Mouse (Mus musculus) thymus, adult 2 months (tissue): ENCODE data around the gene Gstt4. TPM values are rescaled to one million over a fixed set of nuclear protein-coding genes. Genes with fewer than 3 reads are reported as not detected.

Experiments used
- DNase-seq: peaks from one replicate; pipeline ENCODE4 v3.0.0; 2021
- H3K27ac ChIP-seq: fragments of 200-500 bp; 2 replicates; pipeline ENCODE4 v1.5.1; 2012; ENCODE audit warnings: low read length, control low read depth; ENCODE audit not compliant: control insufficient read depth, insufficient read depth
- H3K27me3 ChIP-seq: fragments of 200-500 bp; 2 replicates; pipeline ENCODE4 v1.6.1; 2012; ENCODE audit warnings: mild to moderate bottlenecking, low read length, moderate library complexity, mixed read lengths; ENCODE audit not compliant: control insufficient read depth, insufficient read depth
- H3K36me3 ChIP-seq: fragments of 200-500 bp; 2 replicates; pipeline ENCODE4 v1.6.1; 2012; ENCODE audit warnings: mild to moderate bottlenecking, low read length, moderate library complexity; ENCODE audit not compliant: control insufficient read depth, insufficient read depth
- H3K4me1 ChIP-seq: fragments of 200-500 bp; replicated peaks from 2 replicates; pipeline ENCODE4 v1.6.1; 2012; ENCODE audit warnings: low read length; ENCODE audit not compliant: control insufficient read depth, insufficient read depth
- H3K4me3 ChIP-seq: fragments of 200-500 bp; 2 replicates; pipeline ENCODE4 v1.5.1; 2012; ENCODE audit warnings: mild to moderate bottlenecking, low read length, control low read depth, moderate library complexity; ENCODE audit not compliant: control insufficient read depth, insufficient read depth
- CTCF ChIP-seq: fragments of 200-500 bp; IDR thresholded peaks from 2 replicates; pipeline ENCODE4 v1.5.1; 2012; ENCODE audit warnings: mild to moderate bottlenecking, control low read depth, low read length, moderate library complexity, borderline replicate concordance; ENCODE audit not compliant: control insufficient read depth, poor library complexity, insufficient read depth; ENCODE audit errors: extremely low read depth
- POLR2A ChIP-seq: fragments of 200-500 bp; IDR thresholded peaks from 2 replicates; pipeline ENCODE4 v1.6.1; 2012; ENCODE audit warnings: mild to moderate bottlenecking, low read length, control low read depth, moderate library complexity; ENCODE audit not compliant: control insufficient read depth, poor library complexity, insufficient read depth; ENCODE audit errors: extremely low read depth
- WGBS: fragments of 180-500 bp; shearing (Covaris S2); methylation state at CpG from one replicate; pipeline ENCODE4 v1.1.7; 2018; 5-methylcytosine and 5-hydroxymethylcytosine counted together
- polyA plus RNA-seq: library from polyadenylated mRNA; depleted of rRNA; stranded (reverse); fragments of >200 nt; gene quantifications from 2 replicates; pipeline ENCODE4 v1.2.3, GENCODE M21; 2012

Gene Gstt4
- polyA plus RNA-seq, 1 experiment: 0.26 TPM

- Histone ChIP-seq H3K36me3 (no peaks in the 10 kb centered on the region), H3K27ac (no peak overlapping the region), H3K4me3 (no peak overlapping the region), H3K4me1 (peaks cover 10% of the 10 kb centered on the region), H3K27me3 (no peaks in the 10 kb centered on the region)
- WGBS: 88% methylated on average over 3 of the region's 3 CpGs
- no peak for DNase-seq
- no peak for TF ChIP-seq POLR2A
- no peak for TF ChIP-seq CTCF
Observed at GRCm38 (mm10) chr10:75856976-75857375, 34.6 kb upstream of the Gstt4 start.

- H3K27ac ChIP-seq: no peak overlapping the region
- H3K36me3 ChIP-seq: no peaks in the 10 kb centered on the region
- DNase-seq: no peak
- no peak overlapping the region for H3K4me3 ChIP-seq
- WGBS: 92% methylated on average over 11 of the region's 11 CpGs
- no peak for TF ChIP-seq CTCF
- TF ChIP-seq POLR2A: no peak
- H3K27me3 ChIP-seq: no peaks in the 10 kb centered on the region
- H3K4me1 ChIP-seq: peaks cover 10% of the 10 kb centered on the region
Observed at GRCm38 (mm10) chr10:75856155-75856907, 34.0 kb upstream of the Gstt4 start.

GRCm38 (mm10) chr10:75855416-75855981 lies 33.2 kb upstream of the Gstt4 start:
- 97% methylated on average over 15 of the region's 15 CpGs for WGBS
- Histone ChIP-seq H3K4me1 (peaks cover 7% of the 10 kb centered on the region), H3K27ac (no peak overlapping the region), H3K27me3 (no peaks in the 10 kb centered on the region), H3K36me3 (no peaks in the 10 kb centered on the region), H3K4me3 (no peak overlapping the region)
- TF ChIP-seq CTCF (no peak), POLR2A (no peak)
- DNase-seq: no peak

GRCm38 (mm10) chr10:75854791-75855190 lies 32.4 kb upstream of the Gstt4 start:
- Histone ChIP-seq H3K4me3 (no peak overlapping the region), H3K27ac (no peak overlapping the region), H3K27me3 (no peaks in the 10 kb centered on the region), H3K4me1 (peaks cover 7% of the 10 kb centered on the region), H3K36me3 (no peaks in the 10 kb centered on the region)
- WGBS: 85% methylated on average over 6 of the region's 6 CpGs
- no peak for TF ChIP-seq CTCF
- no peak for TF ChIP-seq POLR2A
- DNase-seq: no peak

- Histone ChIP-seq H3K27ac (no peak overlapping the region), H3K27me3 (no peaks in the 10 kb centered on the region), H3K4me1 (peaks cover 4% of the 10 kb centered on the region), H3K36me3 (no peaks in the 10 kb centered on the region), H3K4me3 (no peak overlapping the region)
- 82% methylated on average over 5 of the region's 5 CpGs for WGBS
- TF ChIP-seq CTCF (no peak), POLR2A (no peak)
- no peak for DNase-seq
Observed at GRCm38 (mm10) chr10:75854096-75854495, 31.8 kb upstream of the Gstt4 start.

GRCm38 (mm10) chr10:75853452-75853851 lies 31.1 kb upstream of the Gstt4 start:
- TF ChIP-seq CTCF (no peak), POLR2A (no peak)
- no peaks in the 10 kb centered on the region for H3K36me3 ChIP-seq
- H3K27me3 ChIP-seq: no peaks in the 10 kb centered on the region
- peak; percentile 83 for DNase-seq
- no peak overlapping the region for H3K4me3 ChIP-seq
- peaks cover 4% of the 10 kb centered on the region; the same call in 1 of the 2 replicates for H3K4me1 ChIP-seq
- no peak overlapping the region for H3K27ac ChIP-seq
- 31% methylated on average over 10 of the region's 10 CpGs for WGBS
